Mouse (Mus musculus) megakaryocyte progenitor cell, adult 5-6 weeks (primary cell): ENCODE measurements at regions not wholly inside any gene's neighbourhood (a gene's known extent, or its start where the extent isn't known, plus 50 kb on each side); places are given as distances from the start of the nearest gene placed in this dataset.

ENCODE experiments used
- ATAC-seq: replicated peaks from 2 replicates; pipeline ENCODE4 v1.8.0; 2016; ENCODE audit warnings: mild to moderate bottlenecking, moderate TSS enrichment, inconsistent platforms; ENCODE audit not compliant: poor library complexity

- no peak for ATAC-seq
Observed at GRCm38 (mm10) chr9:61527491-61528056, 155.4 kb downstream of the Tle3 start.

GRCm38 (mm10) chr9:61520136-61520535 is 148.0 kb downstream of the Tle3 start:
- ATAC-seq = no peak

- no peak for ATAC-seq
Observed at GRCm38 (mm10) chr9:61517906-61518305, 145.7 kb downstream of the Tle3 start.

GRCm38 (mm10) chr9:61511436-61511835 is 139.3 kb downstream of the Tle3 start:
- 0 out of 2 replicates have a peak, but pooled peaks have one; percentile 37 for ATAC-seq

GRCm38 (mm10) chr9:61510217-61510893 is 138.2 kb downstream of the Tle3 start:
- no peak for ATAC-seq

GRCm38 (mm10) chr9:61509591-61510191 is 137.5 kb downstream of the Tle3 start:
- no peak for ATAC-seq

GRCm38 (mm10) chr9:61509091-61509490 is 136.9 kb downstream of the Tle3 start:
- ATAC-seq = no peak

GRCm38 (mm10) chr9:61500851-61501250 is 128.7 kb downstream of the Tle3 start:
- no peak for ATAC-seq

GRCm38 (mm10) chr9:61492896-61493295 is 120.7 kb downstream of the Tle3 start:
- no peak for ATAC-seq

GRCm38 (mm10) chr9:61491131-61491712 is 119.1 kb downstream of the Tle3 start:
- ATAC-seq = no peak

GRCm38 (mm10) chr9:61489983-61490382 is 117.8 kb downstream of the Tle3 start:
- ATAC-seq = no peak

GRCm38 (mm10) chr9:61489147-61489546 is 117.0 kb downstream of the Tle3 start:
- no peak for ATAC-seq

- no peak for ATAC-seq
Observed at GRCm38 (mm10) chr9:61487824-61488223, 115.7 kb downstream of the Tle3 start.

- no peak for ATAC-seq
Observed at GRCm38 (mm10) chr9:61487146-61487545, 115.0 kb downstream of the Tle3 start.

GRCm38 (mm10) chr9:61484391-61484790 is 112.2 kb downstream of the Tle3 start:
- ATAC-seq = 0 out of 2 replicates have a peak, but pooled peaks have one; percentile 31

GRCm38 (mm10) chr9:61479626-61480025 is 107.5 kb downstream of the Tle3 start:
- peak; percentile 44 for ATAC-seq

GRCm38 (mm10) chr9:61478862-61479261 is 106.7 kb downstream of the Tle3 start:
- no peak for ATAC-seq

- no peak for ATAC-seq
Observed at GRCm38 (mm10) chr9:61476351-61476750, 104.2 kb downstream of the Tle3 start.

- ATAC-seq = no peak
Observed at GRCm38 (mm10) chr9:61470815-61471505, 98.8 kb downstream of the Tle3 start.

GRCm38 (mm10) chr9:61468897-61469509 is 96.8 kb downstream of the Tle3 start:
- ATAC-seq = no peak

- ATAC-seq = no peak
Observed at GRCm38 (mm10) chr9:61468368-61468848, 96.2 kb downstream of the Tle3 start.
